In the genomic region with DNA sequence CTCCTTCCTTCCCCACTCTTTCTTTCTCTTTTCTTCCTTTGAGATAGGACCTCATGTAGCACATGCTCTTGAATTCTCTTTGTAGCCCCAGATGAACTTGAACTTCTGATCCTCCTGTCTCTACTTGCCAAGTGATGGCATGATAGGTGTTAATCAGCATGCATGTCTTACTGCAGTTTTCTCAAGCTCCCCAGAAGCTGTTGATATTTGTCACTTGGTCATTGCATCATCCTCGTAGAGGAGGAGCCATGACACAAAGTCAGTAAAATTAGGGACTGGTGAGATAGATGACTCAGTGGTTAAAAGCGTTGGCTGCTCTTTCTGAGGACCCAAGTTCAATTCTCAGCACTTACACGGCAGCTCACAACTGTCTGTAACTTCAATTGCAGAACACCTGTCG, we compare ENCODE assay signal across 11 mouse cellular contexts. TPM values are rescaled to one million over a fixed set of nuclear protein-coding genes. Genes with fewer than 3 reads are reported as not detected.
A peak's percentile ranks its signal among the peaks of the same experiment; 100 is the strongest.
DNase-seq lines count a peak whose midpoint lies in the region; TF ChIP-seq lines count a peak whose summit lies in the region.
"Had no signal": no experiment of that assay in that cellular context is flagged by ENCODE, and none has a peak within 500 bp of the region (broad histone marks: within the 10 kb centered on the region; RNA-seq: fewer than 3 reads in every experiment).

No protein-coding gene starts in this region.

- TF ChIP-seq RAD21 in CH12.LX (IDR thresholded peaks at IDR 0.05; ENCODE audit: low read depth, low read length): no peak

- 40% methylated on average over 4 of the region's 4 CpGs for WGBS in liver, adult 2 months

- DNase-seq in liver, adult 2 months (ENCODE audit: extremely low read depth, low read depth, low spot score): peak; percentile 13
- DNase-seq in liver (no peak), CH12.LX (ENCODE audit: extremely low read depth) (peak; percentile 56)
- DNase-seq in lung, adult 18-20 months: no peak
- DNase-seq in gastrocnemius, adult 2 months: no peak

- TF ChIP-seq POLR2A in liver, adult 2 months (IDR thresholded peaks at IDR 0.05; ENCODE audit: extremely low read depth, insufficient read depth, low read length): no peak
- TF ChIP-seq POLR2A in CH12.LX (IDR thresholded peaks at IDR 0.05; ENCODE audit: low read depth, low read length) (no peak), myocyte (IDR thresholded peaks at IDR 0.05; ENCODE audit: insufficient read length, low read depth) (no peak)

- in situ Hi-C loops in CH12.LX (cut with MboI; ENCODE audit: low pct_ligation_motif_present, low pct_unique_long_range_greater_than_20kb, low sequenced_read_pairs): loop anchor here (5.0 to 10.0 kb wide), 2 partner anchors 114 to 192 kb away; partner anchors contain the start of gene Nfu1

- H3K4me3 ChIP-seq in liver, adult 2 months (ENCODE audit: insufficient read depth, low read depth, low read length): no peak overlapping the region
- no peak overlapping the region for H3K4me3 ChIP-seq in CH12.LX (replicated peaks in 1 of 3; ENCODE audit: low read depth in 2 of 3, low read length in 2 of 3, poor library complexity in 1 of 3)
- H3K4me3 ChIP-seq in myocyte: no peak overlapping the region
- no peak overlapping the region for H3K4me3 ChIP-seq in gastrocnemius, adult 2 months
- H3K4me3 ChIP-seq: embryonic facial prominence, embryonic 13.5 days; embryonic facial prominence, embryonic 15.5 days; erythroblast, embryonic 14.5 days; forebrain, embryonic 10.5 days; forebrain, embryonic 12.5 days had no signal

- H3K27ac ChIP-seq in liver, adult 2 months (replicated peaks; ENCODE audit: insufficient read depth, low read depth, low read length): no peak overlapping the region
- no peak overlapping the region for H3K27ac ChIP-seq in CH12.LX (ENCODE audit: insufficient read depth, low read depth)
- H3K27ac ChIP-seq in gastrocnemius, adult 2 months: no peak overlapping the region
- H3K27ac ChIP-seq: embryonic facial prominence, embryonic 13.5 days; embryonic facial prominence, embryonic 15.5 days; forebrain, embryonic 10.5 days; forebrain, embryonic 12.5 days had no signal

- no peaks in the 10 kb centered on the region for H3K4me1 ChIP-seq in liver, adult 2 months (ENCODE audit: control insufficient read depth, insufficient read depth, low read length)
- H3K4me1 ChIP-seq in CH12.LX (ENCODE audit: control insufficient read depth in 1 of 2, insufficient read depth in 2 of 2): peaks cover 3 to 18% of the 10 kb centered on the region in 2 experiments

- no peak for TF ChIP-seq EP300 in CH12.LX (IDR thresholded peaks at IDR 0.05; ENCODE audit: low read length)

- dilution Hi-C loops in CH12.LX (cut with MboI; ENCODE audit: extremely low pct_ligation_motif_present, extremely low pct_unique_long_range_greater_than_20kb, low sequenced_read_pairs): no loop called here

- intact Hi-C loops in gastrocnemius, adult 2 months (cut with DNase I): loop anchor here (1.0 to 5.0 kb wide), 2 partner anchors 109 to 189 kb away; no protein-coding TSS in a partner anchor

- no peak for TF ChIP-seq CTCF in liver, adult 2 months (IDR thresholded peaks at IDR 0.05; ENCODE audit: low read depth, low read length)
- no peak for TF ChIP-seq CTCF in CH12.LX (conservative IDR thresholded peaks at IDR 0.05 in 1 of 2, IDR thresholded peaks at IDR 0.05 in 1 of 2; ENCODE audit: low read depth in 2 of 2, low read length in 2 of 2)
- no peak for TF ChIP-seq CTCF in gastrocnemius, adult 2 months (IDR thresholded peaks at IDR 0.05)

- H3K79me2 ChIP-seq in liver, adult 2 months (ENCODE audit: control insufficient read depth, insufficient read depth, low read length): no peaks in the 10 kb centered on the region
- no peaks in the 10 kb centered on the region for H3K79me2 ChIP-seq in CH12.LX (replicated peaks; ENCODE audit: control insufficient read depth, extremely low read depth, insufficient read depth, poor library complexity, severe bottlenecking)
- no peaks in the 10 kb centered on the region for H3K79me2 ChIP-seq in myocyte (ENCODE audit: control insufficient read depth, insufficient read depth)

- no peak overlapping the region for H3K9ac ChIP-seq in liver, adult 2 months (ENCODE audit: low read depth, low read length)
- no peak overlapping the region for H3K9ac ChIP-seq in CH12.LX (ENCODE audit: insufficient read depth, low read depth)
- H3K9ac ChIP-seq: embryonic facial prominence, embryonic 13.5 days; embryonic facial prominence, embryonic 15.5 days; forebrain, embryonic 12.5 days had no signal

- no peaks in the 10 kb centered on the region for H3K27me3 ChIP-seq in liver, adult 2 months (ENCODE audit: control insufficient read depth, insufficient read depth, low read length)
- H3K27me3 ChIP-seq in CH12.LX (replicated peaks) (no peaks in the 10 kb centered on the region), myocyte (ENCODE audit: control insufficient read depth, insufficient read depth, insufficient read length) (no peaks in the 10 kb centered on the region)
- H3K27me3 ChIP-seq: embryonic facial prominence, embryonic 15.5 days had no signal

- H3K36me3 ChIP-seq in liver, adult 2 months (ENCODE audit: control insufficient read depth, insufficient read depth, low read length): no peaks in the 10 kb centered on the region
- H3K36me3 ChIP-seq in CH12.LX (replicated peaks in 1 of 2; ENCODE audit: control insufficient read depth in 1 of 2, insufficient read depth in 1 of 2, low read length in 1 of 2) (no peaks in the 10 kb centered on the region), myocyte (ENCODE audit: control insufficient read depth, insufficient read depth) (no peaks in the 10 kb centered on the region)
- H3K36me3 ChIP-seq: embryonic facial prominence, embryonic 13.5 days; embryonic facial prominence, embryonic 15.5 days; forebrain, embryonic 10.5 days; forebrain, embryonic 12.5 days had no signal

- H3K4me2 ChIP-seq in CH12.LX (ENCODE audit: insufficient read depth, low read depth, poor library complexity, severe bottlenecking) (no peak overlapping the region), myocyte (ENCODE audit: low read depth) (no peak overlapping the region)
- H3K4me2 ChIP-seq: embryonic facial prominence, embryonic 13.5 days; embryonic facial prominence, embryonic 15.5 days; forebrain, embryonic 12.5 days had no signal

- H3K9me3 ChIP-seq in CH12.LX (replicated peaks; ENCODE audit: low read length): no peaks in the 10 kb centered on the region
- H3K9me3 ChIP-seq: embryonic facial prominence, embryonic 13.5 days; embryonic facial prominence, embryonic 15.5 days; forebrain, embryonic 10.5 days; forebrain, embryonic 12.5 days had no signal

- no peak overlapping the region for H3ac ChIP-seq in myocyte (ENCODE audit: control insufficient read depth, insufficient read length)

TF ChIP-seq in CH12.LX, 34 proteins besides CTCF, POLR2A, EP300 and RAD21:
- TF ChIP-seq MYC (IDR thresholded peaks at IDR 0.05; ENCODE audit: low read depth, low read length): no peak
- no peak for TF ChIP-seq E2F4 (IDR thresholded peaks at IDR 0.05; ENCODE audit: insufficient replicate concordance, low read depth, low read length)
- TF ChIP-seq IRF4 (IDR thresholded peaks at IDR 0.05; ENCODE audit: low read depth, low read length): no peak
- TF ChIP-seq MEF2A (IDR thresholded peaks at IDR 0.05; ENCODE audit: borderline replicate concordance, low read depth, low read length): 0 out of 2 replicates have a peak, but pooled peaks have one; percentile 9
- TF ChIP-seq MXI1 (IDR thresholded peaks at IDR 0.05; ENCODE audit: low read depth, low read length): no peak
- TF ChIP-seq BHLHE40 (IDR thresholded peaks at IDR 0.05; ENCODE audit: low read depth, low read length): no peak
- no peak for TF ChIP-seq KAT2A (IDR thresholded peaks at IDR 0.05; ENCODE audit: insufficient replicate concordance, low read length)
- TF ChIP-seq MAZ (IDR thresholded peaks at IDR 0.05; ENCODE audit: low read depth, low read length): no peak
- TF ChIP-seq TBP (conservative IDR thresholded peaks at IDR 0.05; ENCODE audit: low read depth, low read length): 0 out of 2 replicates have a peak, but pooled peaks have one; percentile 23
- TF ChIP-seq JUN (IDR thresholded peaks at IDR 0.05; ENCODE audit: insufficient read depth, low read depth, low read length): no peak
TF ChIP-seq in CH12.LX: peak in this region for 2.

TF ChIP-seq in myocyte, 11 proteins besides CTCF, POLR2A, EP300 and RAD21:
- TF ChIP-seq REST (IDR thresholded peaks at IDR 0.05; ENCODE audit: insufficient read depth, insufficient read length) (no peak), CEBPB (IDR thresholded peaks at IDR 0.05; ENCODE audit: insufficient read depth, poor library complexity, severe bottlenecking) (0 out of 2 replicates have a peak, but pooled peaks have one; percentile 31)

RNA-seq across cellular contexts. Expression of gene Anxa4, which starts 19.5 kb away (rescaled TPM):
- 49.1 and 57.6 TPM in 2 replicates for total RNA-seq in liver, adult 2 months (2014; rRNA removed)
- 31.2 and 31.7 TPM in 2 replicates for polyA plus RNA-seq in liver, adult 2 months (2012; rRNA removed)
- total RNA-seq in CH12.LX (2012; rRNA removed) (10.7 and 10.8 TPM in 2 replicates), CH12.LX (2014; rRNA removed) (17.1 and 18.4 TPM in 2 replicates)
- polyA plus RNA-seq in CH12.LX (2012; ENCODE audit: insufficient read length, low read depth) (13.7 and 18.1 TPM in 2 replicates), myocyte (2012; fragmentation: generic; extraction: Trizol) (72.5 TPM)
- total RNA-seq in gastrocnemius, adult 2 months (2021): 10 to 100 TPM; 18.7 to 21.4 TPM
- polyA plus RNA-seq: erythroblast, embryonic 14.5 days had no signal

RNA-seq across cellular contexts. Expression of gene Aak1, which starts 36.4 kb away (rescaled TPM):
- 2.6 and 5.8 TPM in 2 replicates for total RNA-seq in liver, adult 2 months (2014; rRNA removed)
- polyA plus RNA-seq in liver, adult 2 months (2012; rRNA removed): 5.2 and 7.2 TPM in 2 replicates
- total RNA-seq in CH12.LX (2012; rRNA removed) (5.4 and 7.1 TPM in 2 replicates), CH12.LX (2014; rRNA removed) (2.1 and 2.8 TPM in 2 replicates)
- polyA plus RNA-seq in CH12.LX (2012; ENCODE audit: insufficient read length, low read depth) (18.8 and 21.0 TPM in 2 replicates), myocyte (2012; fragmentation: generic; extraction: Trizol) (11.5 TPM)
- total RNA-seq in gastrocnemius, adult 2 months (2021): 10 to 100 TPM; 32.0 to 44.5 TPM

Comparison
In these comparisons a context has a peak if more than half of its experiments do, and no peak if none do; other contexts are left out.
1. DNase-seq: peak in liver, adult 2 months (single experiment) and CH12.LX (single experiment); none in liver (single experiment), lung, adult 18-20 months (0 of 2) and gastrocnemius, adult 2 months (single experiment).